Mouse (Mus musculus) lung, postnatal 10 days (tissue): ENCODE measurements around the gene Cnnm3.

Experiments
- DNase-seq: peaks from one replicate; pipeline ENCODE4 v3.0.0; 2021

Cnnm3 gene

GRCm38 (mm10) chr1:36511289-36512021 lies at the start of gene Cnnm3:
Gene Cnnm3 (plus strand): TSS chr1:36511867.
- DNase-seq = peak; percentile 100

GRCm38 (mm10) chr1:36465641-36466160 lies 46.0 kb upstream of the Cnnm3 start:
- DNase-seq = no peak

GRCm38 (mm10) chr1:36467446-36467845 lies 44.2 kb upstream of the Cnnm3 start:
- DNase-seq = no peak

- DNase-seq = no peak
Observed at GRCm38 (mm10) chr1:36469811-36470444, 41.7 kb upstream of the Cnnm3 start.

GRCm38 (mm10) chr1:36471181-36472105 lies 40.2 kb upstream of the Cnnm3 start, which contains the start of gene Cnnm4:
Gene Cnnm4 (plus strand): TSS chr1:36471620.
- peak; percentile 90 for DNase-seq

- DNase-seq = no peak
Observed at GRCm38 (mm10) chr1:36472106-36472440, 39.6 kb upstream of the Cnnm3 start.

GRCm38 (mm10) chr1:36473211-36473780 lies 38.4 kb upstream of the Cnnm3 start:
- no peak for DNase-seq

GRCm38 (mm10) chr1:36474646-36475045 lies 37.0 kb upstream of the Cnnm3 start:
- no peak for DNase-seq

- DNase-seq = no peak
Observed at GRCm38 (mm10) chr1:36475480-36476110, 36.1 kb upstream of the Cnnm3 start.

- DNase-seq = no peak
Observed at GRCm38 (mm10) chr1:36476426-36476825, 35.2 kb upstream of the Cnnm3 start.

GRCm38 (mm10) chr1:36478343-36478795 lies 33.3 kb upstream of the Cnnm3 start:
- no peak for DNase-seq

- peak; percentile 35 for DNase-seq
Observed at GRCm38 (mm10) chr1:36479903-36480899, 31.5 kb upstream of the Cnnm3 start.

- no peak for DNase-seq
Observed at GRCm38 (mm10) chr1:36483825-36484224, 27.8 kb upstream of the Cnnm3 start.

GRCm38 (mm10) chr1:36485080-36485479 lies 26.6 kb upstream of the Cnnm3 start:
- no peak for DNase-seq

GRCm38 (mm10) chr1:36487111-36487510 lies 24.6 kb upstream of the Cnnm3 start:
- DNase-seq = no peak

- DNase-seq = no peak
Observed at GRCm38 (mm10) chr1:36489661-36490060, 22.0 kb upstream of the Cnnm3 start.

GRCm38 (mm10) chr1:36492416-36493139 lies 19.1 kb upstream of the Cnnm3 start:
- peak; percentile 83 for DNase-seq

- DNase-seq = no peak
Observed at GRCm38 (mm10) chr1:36493299-36493698, 18.4 kb upstream of the Cnnm3 start.

GRCm38 (mm10) chr1:36496719-36497118 lies 14.9 kb upstream of the Cnnm3 start:
- peak; percentile 38 for DNase-seq

- no peak for DNase-seq
Observed at GRCm38 (mm10) chr1:36497312-36497711, 14.4 kb upstream of the Cnnm3 start.
